Mouse (Mus musculus) hindbrain, postnatal 0 days (tissue): ENCODE results near the gene Tgfbi. TPM values are rescaled to one million over a fixed set of nuclear protein-coding genes. Genes with fewer than 3 reads are reported as not detected.
A peak's percentile ranks its signal among the peaks of the same experiment; 100 is the strongest.

ENCODE experiments used
- ATAC-seq: fragments of 200-750 bp; cut with Nextera tagmentation; 2 replicates; pipeline ENCODE4 v1.8.0; 2017; ENCODE audit warnings: mild to moderate bottlenecking, moderate TSS enrichment, moderate library complexity
- DNase-seq: peaks from one replicate; pipeline ENCODE4 v3.0.0-alpha.2; 2015; ENCODE audit warnings: low spot score
- H3K27ac ChIP-seq: fragments of 300-500 bp; sonication (generic); 2 replicates; pipeline ENCODE4 v1.5.1; 2014; ENCODE audit warnings: mild to moderate bottlenecking
- H3K27me3 ChIP-seq: fragments of 300-500 bp; sonication (generic); 2 replicates; pipeline ENCODE4 v1.6.1; 2014; ENCODE audit warnings: low read length, mixed read lengths; ENCODE audit not compliant: insufficient read depth
- H3K36me3 ChIP-seq: fragments of 300-500 bp; sonication (generic); 2 replicates; pipeline ENCODE4 v1.6.1; 2014; ENCODE audit warnings: low read length, mixed read lengths; ENCODE audit not compliant: insufficient read depth
- H3K4me1 ChIP-seq: fragments of 300-500 bp; sonication (generic); 2 replicates; pipeline ENCODE4 v1.6.1; 2014; ENCODE audit warnings: antibody characterized with exemption, low read length, mixed read lengths; ENCODE audit not compliant: insufficient read depth
- H3K4me2 ChIP-seq: fragments of 300-500 bp; sonication (generic); 2 replicates; pipeline ENCODE4 v1.6.1; 2014; ENCODE audit warnings: low read depth, mild to moderate bottlenecking, low read length, moderate library complexity, mixed read lengths
- H3K4me3 ChIP-seq: fragments of 300-500 bp; sonication (generic); 2 replicates; pipeline ENCODE4 v1.5.1; 2014; ENCODE audit warnings: low read length
- H3K9ac ChIP-seq: fragments of 300-500 bp; sonication (generic); replicated peaks from 2 replicates; pipeline ENCODE4 v1.6.1; 2014; ENCODE audit warnings: mild to moderate bottlenecking, low read length, moderate library complexity, mixed read lengths
- H3K9me3 ChIP-seq: fragments of 300-500 bp; sonication (generic); 2 replicates; pipeline ENCODE4 v1.6.1; 2016; ENCODE audit warnings: low read length, mixed read lengths
- CTCF ChIP-seq: IDR thresholded peaks from 2 replicates; pipeline ENCODE4 v1.5.1; 2016; ENCODE audit warnings: antibody characterized with exemption, control low read depth, low read depth
- WGBS: fragments of 180-500 bp; shearing (Covaris S2); extraction: QIAGEN DNeasy Blood & Tissue Kit; methylation state at CpG from one replicate; pipeline ENCODE4 v1.1.7; 2014; 5-methylcytosine and 5-hydroxymethylcytosine counted together
- polyA plus RNA-seq: library from polyadenylated mRNA; unstranded; fragments of >200 nt; fragmentation: Nextera tagmentation; extraction: Ambion mirVana; gene quantifications from 2 replicates; pipeline ENCODE4 v1.2.1, GENCODE M21; 2015
- total RNA-seq: library from RNA; depleted of rRNA; stranded (reverse); fragments of >200 nt; gene quantifications from 2 replicates; pipeline ENCODE4 v1.2.3, GENCODE M21; 2014

Tgfbi gene
- total and polyA plus RNA-seq, 2 experiments from 2014 or later = 4.9 to 6.2 TPM

- Histone ChIP-seq H3K9me3 (no peaks in the 10 kb centered on the region), H3K4me3 (no peak overlapping the region), H3K4me1 (no peaks in the 10 kb centered on the region), H3K9ac (no peak overlapping the region), H3K27ac (no peak overlapping the region), H3K36me3 (no peaks in the 10 kb centered on the region), H3K4me2 (no peak overlapping the region), H3K27me3 (no peaks in the 10 kb centered on the region)
- TF ChIP-seq CTCF = no peak
- no peak for DNase-seq
- ATAC-seq = no peak
- WGBS = 75% methylated on average over 14 of the region's 14 CpGs
These were observed 20.7 kb upstream of the Tgfbi start for GRCm38 (mm10) chr13:56588454-56589117.

- no peak overlapping the region for H3K9ac ChIP-seq
- no peak overlapping the region for H3K4me3 ChIP-seq
- H3K27me3 ChIP-seq = no peaks in the 10 kb centered on the region
- 85% methylated on average over 5 of the region's 5 CpGs for WGBS
- H3K4me1 ChIP-seq = 0 out of 2 replicates have a peak, but pooled peaks cover 5% of the 10 kb centered on the region
- no peak overlapping the region for H3K4me2 ChIP-seq
- no peak overlapping the region for H3K27ac ChIP-seq
- H3K9me3 ChIP-seq = no peaks in the 10 kb centered on the region
- H3K36me3 ChIP-seq = no peaks in the 10 kb centered on the region
- no peak for TF ChIP-seq CTCF
- DNase-seq (no peak), ATAC-seq (no peak)
These were observed 19.1 kb upstream of the Tgfbi start for GRCm38 (mm10) chr13:56590202-56590601.

GRCm38 (mm10) chr13:56591191-56591590 lies 18.1 kb upstream of the Tgfbi start:
- ATAC-seq (no peak), DNase-seq (no peak)
- no peaks in the 10 kb centered on the region for H3K9me3 ChIP-seq
- 0 out of 2 replicates have a peak, but pooled peaks cover 5% of the 10 kb centered on the region for H3K4me1 ChIP-seq
- WGBS = 90% methylated on average over 8 of the region's 8 CpGs
- no peak overlapping the region for H3K4me3 ChIP-seq
- TF ChIP-seq CTCF = no peak
- no peak overlapping the region for H3K9ac ChIP-seq
- no peaks in the 10 kb centered on the region for H3K36me3 ChIP-seq
- H3K27me3 ChIP-seq = no peaks in the 10 kb centered on the region
- no peak overlapping the region for H3K4me2 ChIP-seq
- H3K27ac ChIP-seq = no peak overlapping the region

- DNase-seq (no peak), ATAC-seq (no peak)
- H3K27me3 ChIP-seq = no peaks in the 10 kb centered on the region
- H3K36me3 ChIP-seq = no peaks in the 10 kb centered on the region
- WGBS = 39% methylated on average over 2 of the region's 2 CpGs
- H3K27ac ChIP-seq = no peak overlapping the region
- no peak for TF ChIP-seq CTCF
- no peaks in the 10 kb centered on the region for H3K9me3 ChIP-seq
- H3K4me2 ChIP-seq = no peak overlapping the region
- H3K9ac ChIP-seq = no peak overlapping the region
- no peak overlapping the region for H3K4me3 ChIP-seq
- 0 out of 2 replicates have a peak, but pooled peaks cover 5% of the 10 kb centered on the region for H3K4me1 ChIP-seq
These were observed 17.4 kb upstream of the Tgfbi start for GRCm38 (mm10) chr13:56591939-56592338.

- no peak overlapping the region for H3K4me2 ChIP-seq
- WGBS = 85% methylated on average over 5 of the region's 5 CpGs
- no peak for TF ChIP-seq CTCF
These were observed 16.1 kb upstream of the Tgfbi start for GRCm38 (mm10) chr13:56593196-56593595.

GRCm38 (mm10) chr13:56593961-56594391 lies 15.3 kb upstream of the Tgfbi start:
- no peaks in the 10 kb centered on the region for H3K36me3 ChIP-seq
- 0 out of 2 replicates have a peak, but pooled peaks cover 9% of the 10 kb centered on the region for H3K4me1 ChIP-seq
- no peak overlapping the region for H3K27ac ChIP-seq
- peak; percentile 45 for DNase-seq
- H3K9ac ChIP-seq = no peak overlapping the region
- ATAC-seq = no peak
- WGBS = 55% methylated on average over 7 of the region's 7 CpGs
- H3K4me3 ChIP-seq = no peak overlapping the region
- no peak overlapping the region for H3K4me2 ChIP-seq
- H3K9me3 ChIP-seq = no peaks in the 10 kb centered on the region
- H3K27me3 ChIP-seq = no peaks in the 10 kb centered on the region
- no peak for TF ChIP-seq CTCF

More at GRCm38 (mm10) chr13:56593196-56593595, 16.1 kb upstream of the Tgfbi start:
- ATAC-seq (no peak), DNase-seq (no peak)
- no peaks in the 10 kb centered on the region for H3K9me3 ChIP-seq
- no peaks in the 10 kb centered on the region for H3K36me3 ChIP-seq
- H3K9ac ChIP-seq = no peak overlapping the region
- no peak overlapping the region for H3K4me3 ChIP-seq
- H3K27ac ChIP-seq = no peak overlapping the region
- H3K27me3 ChIP-seq = no peaks in the 10 kb centered on the region
- H3K4me1 ChIP-seq = 0 out of 2 replicates have a peak, but pooled peaks cover 7% of the 10 kb centered on the region

GRCm38 (mm10) chr13:56595246-56595645 lies 14.1 kb upstream of the Tgfbi start:
- Histone ChIP-seq H3K27me3 (no peaks in the 10 kb centered on the region), H3K9ac (no peak overlapping the region), H3K36me3 (no peaks in the 10 kb centered on the region), H3K9me3 (no peaks in the 10 kb centered on the region), H3K27ac (no peak overlapping the region), H3K4me1 (0 out of 2 replicates have a peak, but pooled peaks cover 9% of the 10 kb centered on the region), H3K4me2 (no peak overlapping the region), H3K4me3 (no peak overlapping the region)
- WGBS = 65% methylated on average over 8 of the region's 8 CpGs
- TF ChIP-seq CTCF = no peak
- no peak for DNase-seq
- no peak for ATAC-seq
